Mouse (Mus musculus) olfactory bulb, adult 2 months (tissue): ENCODE measurements around the gene Notch1.

Experiments
- CTCF ChIP-seq: fragments of 200-500 bp; IDR thresholded peaks from 2 replicates; pipeline ENCODE4 v1.5.1; 2012; ENCODE audit warnings: low read depth, mild to moderate bottlenecking, low read length, moderate library complexity; ENCODE audit not compliant: insufficient read depth
- POLR2A ChIP-seq: fragments of 200-500 bp; IDR thresholded peaks from 2 replicates; pipeline ENCODE4 v1.6.1; 2012; ENCODE audit warnings: mild to moderate bottlenecking, low read depth, low read length, moderate library complexity; ENCODE audit not compliant: insufficient read depth

GRCm38 (mm10) chr2:26495701-26496100 lies 20.8 kb downstream of the Notch1 start:
- no peak for TF ChIP-seq CTCF
- no peak for TF ChIP-seq POLR2A
